Mouse (Mus musculus) kidney, adult 2 months (tissue): ENCODE measurements around the gene Midn.

Experiments used
- CTCF ChIP-seq: fragments of 200-500 bp; conservative IDR thresholded peaks from 2 replicates; pipeline ENCODE4 v1.5.1; 2011; ENCODE audit warnings: low read depth, mild to moderate bottlenecking, control low read depth, low read length, moderate library complexity, mixed read lengths; ENCODE audit not compliant: insufficient read depth, insufficient read length
- POLR2A ChIP-seq: fragments of 200-500 bp; IDR thresholded peaks from one replicate; pipeline ENCODE4 v1.6.1; 2011; ENCODE audit warnings: low read depth, low read length, control low read depth

DNA sequence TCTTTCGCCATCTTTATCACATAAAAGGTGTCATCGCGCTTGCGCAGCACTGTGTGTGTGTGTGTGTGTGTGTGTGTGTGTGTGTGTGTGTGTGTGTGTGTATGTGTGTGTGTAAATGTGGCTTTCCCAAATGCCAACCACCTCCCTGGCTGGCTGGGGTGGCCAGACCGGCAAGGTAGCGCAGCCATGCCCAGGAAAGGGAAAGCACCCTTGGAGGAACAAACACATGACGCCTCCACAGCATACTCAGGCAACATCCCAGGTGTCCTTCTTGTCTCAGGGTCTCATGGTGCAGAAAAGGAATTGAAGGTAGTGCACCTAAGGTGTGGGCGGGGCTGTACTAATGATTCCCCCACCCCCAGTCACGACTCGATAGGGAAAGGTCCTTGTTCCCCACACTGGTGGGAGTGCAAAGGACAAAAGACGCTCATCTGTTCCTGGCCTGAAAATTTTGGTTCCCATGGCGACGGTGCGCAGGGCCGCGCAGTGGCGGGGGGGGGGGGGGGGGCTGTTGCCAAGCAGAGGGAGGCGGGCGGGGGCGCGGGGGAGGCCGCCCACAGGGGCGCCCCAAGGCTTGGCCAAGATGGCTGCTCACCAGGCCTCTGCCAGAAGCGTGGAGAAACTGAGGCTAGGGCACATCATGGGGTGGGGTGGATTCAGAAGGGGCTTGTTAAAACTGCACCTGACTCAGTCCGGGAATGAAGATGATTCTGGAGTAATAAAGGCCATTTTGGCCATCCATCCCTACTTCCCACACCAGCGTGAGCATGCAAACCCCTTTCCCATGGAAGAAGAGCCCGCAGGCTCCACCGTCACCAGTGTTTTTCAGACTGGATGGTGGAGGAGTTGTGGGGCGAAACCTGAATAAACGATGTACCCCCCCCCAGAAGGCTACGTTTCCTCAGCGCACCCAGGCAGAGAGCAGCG, 10.2 kb upstream of the Midn start:
- no peak for TF ChIP-seq CTCF
- no peak for TF ChIP-seq POLR2A
